Mouse (Mus musculus): ENCODE results near the gene Wdr82. TPM values are rescaled to one million over a fixed set of nuclear protein-coding genes. Genes with fewer than 3 reads are reported as not detected.

The Wdr82 gene
- total and polyA plus RNA-seq, 3 experiments: 70.4 to 131 (median 100) TPM

- no peak overlapping the region for H3K9ac ChIP-seq (ENCODE audit: insufficient read depth, low read depth)
These were observed 14.3 kb upstream of the Wdr82 start for GRCm38 (mm10) chr9:106156419-106156818.

GRCm38 (mm10) chr9:106156921-106157622 is 13.7 kb upstream of the Wdr82 start:
- no peak for DNase-seq (ENCODE audit: extremely low read depth)
- Histone ChIP-seq H3K79me2 (replicated peaks; ENCODE audit: control insufficient read depth, extremely low read depth, insufficient read depth, poor library complexity, severe bottlenecking) (no peaks in the 10 kb centered on the region), H3K9ac (ENCODE audit: insufficient read depth, low read depth) (no peak overlapping the region), H3K9me3 (replicated peaks; ENCODE audit: low read length) (no peaks in the 10 kb centered on the region), H3K27me3 (replicated peaks) (peaks cover 6% of the 10 kb centered on the region), H3K4me1 (ENCODE audit: control insufficient read depth in 1 of 2, insufficient read depth in 2 of 2) (peaks cover 0 to 8% of the 10 kb centered on the region in 2 experiments; a peak in 3 of 4 replicates), H3K4me3 (replicated peaks in 1 of 3; ENCODE audit: low read depth in 2 of 3, low read length in 2 of 3, poor library complexity in 1 of 3) (no peak overlapping the region), H3K36me3 (replicated peaks in 1 of 2; ENCODE audit: control insufficient read depth in 1 of 2, insufficient read depth in 1 of 2, low read length in 1 of 2) (peaks cover 0 to 22% of the 10 kb centered on the region in 2 experiments), H3K4me2 (ENCODE audit: insufficient read depth, low read depth, poor library complexity, severe bottlenecking) (no peak overlapping the region), H3K27ac (ENCODE audit: insufficient read depth, low read depth) (no peak overlapping the region)
- TF ChIP-seq SMC3 (IDR thresholded peaks at IDR 0.05; ENCODE audit: low read depth, low read length) (0 out of 2 replicates have a peak, but pooled peaks have one; percentile 3), RCOR1 (conservative IDR thresholded peaks at IDR 0.05; ENCODE audit: low read depth, low read length) (no peak), CTCF (conservative IDR thresholded peaks at IDR 0.05 in 1 of 2, IDR thresholded peaks at IDR 0.05 in 1 of 2; ENCODE audit: low read depth in 2 of 2, low read length in 2 of 2) (peak in 1 of 2 experiments; percentile 29; a peak in 2 of 4 replicates)
- dilution Hi-C loops (cut with MboI; ENCODE audit: extremely low pct_ligation_motif_present, extremely low pct_unique_long_range_greater_than_20kb, low sequenced_read_pairs) (no loop called here), in situ Hi-C loops (cut with MboI; ENCODE audit: low pct_ligation_motif_present, low pct_unique_long_range_greater_than_20kb, low sequenced_read_pairs) (loop anchor here (5.0 kb wide), 1 partner anchor 55 kb away; no protein-coding TSS in a partner anchor)

More at GRCm38 (mm10) chr9:106156419-106156818, 14.3 kb upstream of the Wdr82 start:
- H3K79me2 ChIP-seq (replicated peaks; ENCODE audit: control insufficient read depth, extremely low read depth, insufficient read depth, poor library complexity, severe bottlenecking): no peaks in the 10 kb centered on the region
- in situ Hi-C loops (cut with MboI; ENCODE audit: low pct_ligation_motif_present, low pct_unique_long_range_greater_than_20kb, low sequenced_read_pairs): loop anchor here (5.0 kb wide), 1 partner anchor 56 kb away; no protein-coding TSS in a partner anchor
- peaks cover 0 to 22% of the 10 kb centered on the region in 2 experiments for H3K36me3 ChIP-seq (replicated peaks in 1 of 2; ENCODE audit: control insufficient read depth in 1 of 2, insufficient read depth in 1 of 2, low read length in 1 of 2)
- TF ChIP-seq SMC3 (IDR thresholded peaks at IDR 0.05; ENCODE audit: low read depth, low read length) (peak; percentile 69), CTCF (conservative IDR thresholded peaks at IDR 0.05 in 1 of 2, IDR thresholded peaks at IDR 0.05 in 1 of 2; ENCODE audit: low read depth in 2 of 2, low read length in 2 of 2) (peak; percentile 86 to 88), RAD21 (IDR thresholded peaks at IDR 0.05; ENCODE audit: low read depth, low read length) (peak; percentile 74), JUND (conservative IDR thresholded peaks at IDR 0.05; ENCODE audit: low read depth, low read length) (no peak), MAFK (IDR thresholded peaks at IDR 0.05; ENCODE audit: insufficient replicate concordance, low read length) (no peak), JUN (IDR thresholded peaks at IDR 0.05; ENCODE audit: insufficient read depth, low read depth, low read length) (no peak), NELFE (IDR thresholded peaks at IDR 0.05; ENCODE audit: low read depth, low read length) (0 out of 2 replicates have a peak, but pooled peaks have one; percentile 35), ZMIZ1 (IDR thresholded peaks at IDR 0.05; ENCODE audit: low read depth, low read length) (no peak), MYC (IDR thresholded peaks at IDR 0.05; ENCODE audit: low read depth, low read length) (0 out of 2 replicates have a peak, but pooled peaks have one; percentile 25), BHLHE40 (IDR thresholded peaks at IDR 0.05; ENCODE audit: low read depth, low read length) (no peak), ELF1 (IDR thresholded peaks at IDR 0.05; ENCODE audit: low read depth, low read length) (0 out of 2 replicates have a peak, but pooled peaks have one; percentile 11), MXI1 (IDR thresholded peaks at IDR 0.05; ENCODE audit: low read depth, low read length) (no peak), ZNF384 (IDR thresholded peaks at IDR 0.05; ENCODE audit: low read depth, low read length) (no peak)
- peak; percentile 81 for DNase-seq (ENCODE audit: extremely low read depth)
- H3K27me3 ChIP-seq (replicated peaks): peaks cover 7% of the 10 kb centered on the region
- H3K4me1 ChIP-seq (ENCODE audit: control insufficient read depth in 1 of 2, insufficient read depth in 2 of 2): peaks cover 0 to 8% of the 10 kb centered on the region in 2 experiments; a peak in 3 of 4 replicates
- no peaks in the 10 kb centered on the region for H3K9me3 ChIP-seq (replicated peaks; ENCODE audit: low read length)
- dilution Hi-C loops (cut with MboI; ENCODE audit: extremely low pct_ligation_motif_present, extremely low pct_unique_long_range_greater_than_20kb, low sequenced_read_pairs): no loop called here
- H3K4me3 ChIP-seq (replicated peaks in 1 of 3; ENCODE audit: low read depth in 2 of 3, low read length in 2 of 3, poor library complexity in 1 of 3): no peak overlapping the region
- H3K4me2 ChIP-seq (ENCODE audit: insufficient read depth, low read depth, poor library complexity, severe bottlenecking): no peak overlapping the region
- no peak overlapping the region for H3K27ac ChIP-seq (ENCODE audit: insufficient read depth, low read depth)
